Mouse (Mus musculus) lung, postnatal 0 days (tissue): ENCODE data around the gene 1700025F22Rik.

ENCODE experiments used
- CTCF ChIP-seq: IDR thresholded peaks from 2 replicates; pipeline ENCODE4 v1.5.1; 2016; ENCODE audit warnings: antibody characterized with exemption, mild to moderate bottlenecking
- EP300 ChIP-seq: IDR thresholded peaks from 2 replicates; pipeline ENCODE4 v1.6.1; 2016; ENCODE audit warnings: antibody characterized with exemption, mild to moderate bottlenecking, control low read depth

DNA sequence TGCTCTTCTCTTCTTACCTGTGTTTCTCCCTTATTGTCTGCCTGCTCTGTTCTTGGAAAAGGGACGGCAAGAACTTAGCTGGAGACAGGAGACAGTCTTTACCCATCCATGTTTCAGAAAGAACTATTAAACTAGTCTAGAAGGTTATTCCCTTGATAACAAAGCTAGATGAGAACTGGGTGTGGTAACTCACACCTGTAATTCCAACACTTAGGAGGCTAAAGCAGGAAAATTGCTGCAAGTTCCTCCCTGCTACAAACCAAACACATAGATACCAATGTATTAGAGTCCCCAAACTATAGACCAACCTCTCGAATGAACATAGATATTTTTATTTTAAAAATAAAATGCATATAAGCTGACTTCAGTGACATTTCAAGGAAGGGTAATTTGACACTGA, 30.3 kb downstream of the 1700025F22Rik start:
- TF ChIP-seq CTCF (no peak), EP300 (no peak)
